Mouse (Mus musculus): ENCODE measurements around the gene Cog2. TPM values are rescaled to one million over a fixed set of nuclear protein-coding genes. Genes with fewer than 3 reads are reported as not detected.
A peak's percentile ranks its signal among the peaks of the same experiment; 100 is the strongest.

Cog2 gene
- polyA plus RNA-seq, 1 experiment from 2014 or later: 43.5 TPM

GRCm38 (mm10) chr8:124555113-124555750 lies 34.7 kb downstream of the Cog2 start:
- Histone ChIP-seq H3K4me3 (no peak overlapping the region), H3K36me3 (peaks cover 28% of the 10 kb centered on the region), H3K9me3 (replicated peaks) (no peaks in the 10 kb centered on the region), H3K4me1 (no peaks in the 10 kb centered on the region), H3K27ac (no peak overlapping the region), H3K27me3 (ENCODE audit: low read depth, poor library complexity, severe bottlenecking) (no peaks in the 10 kb centered on the region)
- DNase-seq (ENCODE audit: low spot score): no peak
- 89% methylated on average over 6 of the region's 7 CpGs for WGBS

DNA sequence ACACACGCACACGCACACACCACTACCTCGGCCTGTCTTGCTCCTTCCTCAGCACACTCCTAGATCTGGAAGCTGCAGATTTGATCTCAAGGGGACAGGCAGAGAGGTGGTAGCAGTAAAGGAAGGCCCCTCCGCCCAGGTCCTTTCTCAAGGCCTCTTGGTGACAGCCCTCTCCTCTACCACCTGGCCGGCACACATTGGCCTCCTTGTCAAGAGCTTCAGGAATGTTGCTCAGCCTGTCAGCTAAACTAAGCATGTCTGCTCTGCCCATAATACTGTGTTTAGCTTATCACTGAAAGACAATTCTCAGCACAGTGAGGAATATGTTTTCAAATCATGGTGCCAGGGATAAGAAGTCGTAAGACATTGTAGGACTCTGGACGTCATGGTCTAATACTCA lies 35.6 kb downstream of the Cog2 start:
- DNase-seq (ENCODE audit: low spot score): no peak
- H3K4me1 ChIP-seq: no peaks in the 10 kb centered on the region
- WGBS: 94% methylated on average over 7 of the region's 7 CpGs

GRCm38 (mm10) chr8:124556658-124557057 lies 36.1 kb downstream of the Cog2 start:
- H3K9me3 ChIP-seq (replicated peaks): no peaks in the 10 kb centered on the region
- H3K4me1 ChIP-seq: no peaks in the 10 kb centered on the region
- WGBS: 92% methylated on average over 13 of the region's 13 CpGs
- no peak overlapping the region for H3K4me3 ChIP-seq
- H3K36me3 ChIP-seq: peaks cover 13% of the 10 kb centered on the region
- H3K27ac ChIP-seq: no peak overlapping the region
- no peaks in the 10 kb centered on the region for H3K27me3 ChIP-seq (ENCODE audit: low read depth, poor library complexity, severe bottlenecking)
- DNase-seq (ENCODE audit: low spot score): no peak

More for the DNA sequence above, 35.6 kb downstream of the Cog2 start:
- H3K4me3 ChIP-seq: no peak overlapping the region
- H3K27ac ChIP-seq: no peak overlapping the region
- no peaks in the 10 kb centered on the region for H3K9me3 ChIP-seq (replicated peaks)
- peaks cover 18% of the 10 kb centered on the region for H3K36me3 ChIP-seq
- no peaks in the 10 kb centered on the region for H3K27me3 ChIP-seq (ENCODE audit: low read depth, poor library complexity, severe bottlenecking)

- 63% methylated on average over 5 of the region's 5 CpGs for WGBS
- Histone ChIP-seq H3K27ac (no peak overlapping the region; the same call in 1 of the 2 replicates), H3K36me3 (peaks cover 5% of the 10 kb centered on the region), H3K4me3 (no peak overlapping the region), H3K9me3 (replicated peaks) (no peaks in the 10 kb centered on the region), H3K4me1 (no peaks in the 10 kb centered on the region), H3K27me3 (ENCODE audit: low read depth, poor library complexity, severe bottlenecking) (peaks cover 5% of the 10 kb centered on the region; the same call in 1 of the 2 replicates)
- DNase-seq (ENCODE audit: low spot score): no peak
Measured at GRCm38 (mm10) chr8:124557476-124557875, 36.9 kb downstream of the Cog2 start.

DNA sequence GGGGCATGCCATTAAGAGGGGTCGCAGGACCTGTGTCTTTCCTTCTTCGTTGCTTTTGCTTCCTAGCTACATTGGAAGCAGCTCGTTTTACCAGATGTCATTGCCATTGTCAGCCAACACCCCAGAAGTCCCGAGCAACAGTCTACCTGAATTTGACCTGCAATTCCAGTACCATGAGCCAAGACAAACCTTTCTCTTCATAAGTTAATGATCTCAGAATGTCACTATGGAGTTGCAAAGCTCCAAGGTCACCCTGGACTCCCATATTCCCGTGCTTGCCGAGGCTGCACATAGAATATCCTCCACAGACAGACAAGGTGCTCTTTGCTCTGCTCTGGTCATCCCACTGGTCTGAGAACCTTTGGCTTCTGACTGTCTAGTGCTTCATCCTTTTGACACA lies 46.6 kb downstream of the Cog2 start:
- no peaks in the 10 kb centered on the region for H3K36me3 ChIP-seq
- H3K4me1 ChIP-seq: peaks cover 4% of the 10 kb centered on the region
- 86% methylated on average over 6 of the region's 6 CpGs for WGBS
- no peak overlapping the region for H3K4me3 ChIP-seq
- no peaks in the 10 kb centered on the region for H3K9me3 ChIP-seq (replicated peaks)
- DNase-seq (ENCODE audit: low spot score): no peak
- peaks cover 7% of the 10 kb centered on the region; the same call in 1 of the 2 replicates for H3K27me3 ChIP-seq (ENCODE audit: low read depth, poor library complexity, severe bottlenecking)
- H3K27ac ChIP-seq: no peak overlapping the region

DNA sequence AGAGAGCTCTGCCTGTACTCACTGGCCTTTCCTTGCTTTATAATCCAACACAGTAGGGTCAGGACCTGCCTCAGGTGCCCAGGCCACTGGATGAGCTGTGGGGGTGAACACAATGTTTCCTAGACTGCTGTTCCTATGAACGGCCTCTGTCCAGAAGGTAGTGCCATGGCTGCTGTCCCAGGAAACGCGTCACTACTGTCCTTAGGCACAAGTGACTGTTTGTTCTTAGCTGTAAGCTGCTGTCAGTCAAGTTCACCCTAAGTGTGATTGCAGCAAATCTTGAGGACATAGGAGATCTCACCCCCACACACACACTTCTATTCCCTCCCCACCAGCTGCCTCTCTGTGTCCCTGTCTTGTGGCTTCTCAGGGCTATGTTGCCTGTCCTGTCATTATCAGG lies 47.0 kb downstream of the Cog2 start:
- no peak for DNase-seq (ENCODE audit: low spot score)
- Histone ChIP-seq H3K9me3 (replicated peaks) (no peaks in the 10 kb centered on the region), H3K4me3 (no peak overlapping the region), H3K27ac (no peak overlapping the region), H3K27me3 (ENCODE audit: low read depth, poor library complexity, severe bottlenecking) (peaks cover 2% of the 10 kb centered on the region; the same call in 1 of the 2 replicates), H3K36me3 (no peaks in the 10 kb centered on the region), H3K4me1 (peaks cover 8% of the 10 kb centered on the region)
- WGBS: 92% methylated on average over 3 of the region's 3 CpGs

DNA sequence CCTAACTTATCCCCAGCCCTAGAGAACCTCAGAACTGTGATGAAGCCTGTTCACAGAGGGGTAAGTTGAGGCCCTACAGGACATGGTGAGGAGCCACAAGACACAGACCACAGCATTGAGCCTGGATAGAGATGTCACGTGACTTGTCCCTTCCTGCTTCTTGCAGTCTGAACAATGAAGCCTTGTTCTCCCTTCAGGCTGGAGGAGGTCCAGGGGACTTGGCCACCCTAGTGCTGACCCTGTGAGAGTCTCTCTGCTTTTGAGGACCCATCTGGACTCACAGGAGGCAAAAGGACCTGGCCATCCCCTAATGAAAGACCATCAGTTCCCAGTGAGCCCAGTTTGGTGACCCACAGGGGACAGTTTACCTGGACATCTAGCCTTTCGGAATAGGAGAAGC lies 48.5 kb downstream of the Cog2 start:
- peaks cover 20% of the 10 kb centered on the region for H3K4me1 ChIP-seq
- no peaks in the 10 kb centered on the region for H3K27me3 ChIP-seq (ENCODE audit: low read depth, poor library complexity, severe bottlenecking)
- no peaks in the 10 kb centered on the region for H3K36me3 ChIP-seq
- peak overlapping the region; percentile 46; the same call in 1 of the 2 replicates for H3K27ac ChIP-seq
- 85% methylated on average over 2 of the region's 2 CpGs for WGBS
- H3K9me3 ChIP-seq (replicated peaks): no peaks in the 10 kb centered on the region
- DNase-seq (ENCODE audit: low spot score): no peak
- no peak overlapping the region for H3K4me3 ChIP-seq

DNA sequence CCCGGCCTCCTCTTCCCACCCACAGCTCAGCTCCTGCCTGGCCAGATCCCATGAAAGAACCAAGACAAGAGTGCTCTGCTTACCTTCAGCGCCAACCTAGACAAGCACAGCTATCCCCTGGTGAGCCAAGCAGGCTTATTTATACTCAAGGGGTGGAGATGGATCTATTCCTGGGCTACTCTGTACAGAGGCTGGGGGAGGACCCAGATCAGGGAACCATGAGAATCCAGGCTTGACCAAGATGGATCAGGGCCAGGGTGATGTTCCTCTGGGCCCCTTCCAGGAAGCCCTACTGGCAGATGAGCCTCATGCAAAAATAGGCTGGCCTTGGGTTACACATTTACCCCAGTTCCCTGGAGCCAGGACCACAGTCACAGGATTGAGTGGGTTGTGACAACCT lies 49.0 kb downstream of the Cog2 start, which contains the start of gene Agt:
Gene Agt, minus strand, starts transcription at position 114 of the 400 bp plus-strand sequence.
- Histone ChIP-seq H3K36me3 (no peaks in the 10 kb centered on the region), H3K4me3 (no peak within 1 kb of the TSS), H3K9me3 (replicated peaks) (no peaks in the 10 kb centered on the region), H3K27ac (peak within 1 kb of the TSS; percentile 46; the same call in 1 of the 2 replicates), H3K4me1 (peaks cover 20% of the 10 kb centered on the region), H3K27me3 (ENCODE audit: low read depth, poor library complexity, severe bottlenecking) (no peaks in the 10 kb centered on the region)
- no peak for DNase-seq (ENCODE audit: low spot score)
- WGBS: 93% methylated on average over 2 of the region's 2 CpGs

DNA sequence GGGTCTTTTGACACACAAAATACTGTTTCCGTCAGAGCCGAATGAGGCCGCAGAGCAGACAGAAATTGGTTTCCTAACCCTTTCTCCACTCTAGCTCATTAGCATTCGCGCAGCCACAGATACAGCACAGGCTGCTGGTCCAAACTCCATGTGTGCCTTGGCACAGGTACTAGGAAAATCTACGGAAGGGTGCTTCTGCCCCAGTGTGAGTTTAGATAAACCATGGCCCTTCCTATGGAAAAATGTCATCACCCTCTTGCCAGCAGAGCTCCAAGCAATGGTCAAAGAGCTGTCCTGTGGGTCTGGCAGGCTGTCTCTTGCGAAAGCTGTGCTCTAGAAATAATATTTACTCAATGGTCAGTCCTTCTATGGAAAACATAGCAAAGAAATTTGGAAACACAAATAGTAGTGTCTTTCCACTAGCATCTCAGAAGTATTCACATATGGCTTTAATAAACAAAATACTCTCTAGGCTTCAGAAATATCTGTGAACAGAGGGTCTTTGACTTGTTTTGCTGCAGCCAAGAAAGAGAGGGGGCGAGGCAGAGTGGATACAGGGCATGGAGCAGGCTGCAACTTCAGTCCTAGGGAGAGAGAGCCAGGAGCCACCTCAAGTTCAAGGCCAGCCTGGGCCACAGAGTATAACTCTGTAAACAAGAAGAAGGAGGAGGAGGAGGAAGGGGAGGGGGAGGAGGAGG lies 51.3 kb downstream of the Cog2 start:
- no peak for DNase-seq (ENCODE audit: low spot score)
- no peak overlapping the region for H3K27ac ChIP-seq
- no peaks in the 10 kb centered on the region for H3K27me3 ChIP-seq (ENCODE audit: low read depth, poor library complexity, severe bottlenecking)
- H3K36me3 ChIP-seq: no peaks in the 10 kb centered on the region
- 80% methylated on average over 8 of the region's 8 CpGs for WGBS
- peaks cover 20% of the 10 kb centered on the region for H3K4me1 ChIP-seq
- no peaks in the 10 kb centered on the region for H3K9me3 ChIP-seq (replicated peaks)
- H3K4me3 ChIP-seq: no peak overlapping the region

GRCm38 (mm10) chr8:124572430-124572775 lies 51.8 kb downstream of the Cog2 start:
- Histone ChIP-seq H3K36me3 (no peaks in the 10 kb centered on the region), H3K9me3 (replicated peaks) (no peaks in the 10 kb centered on the region), H3K27ac (no peak overlapping the region), H3K4me1 (peaks cover 20% of the 10 kb centered on the region), H3K27me3 (ENCODE audit: low read depth, poor library complexity, severe bottlenecking) (no peaks in the 10 kb centered on the region), H3K4me3 (no peak overlapping the region)
- DNase-seq (ENCODE audit: low spot score): no peak

GRCm38 (mm10) chr8:124573552-124574340 lies 53.2 kb downstream of the Cog2 start:
- H3K9me3 ChIP-seq (replicated peaks): no peaks in the 10 kb centered on the region
- peak overlapping the region; percentile 76 for H3K27ac ChIP-seq
- WGBS: 66% methylated on average over 15 of the region's 15 CpGs
- peaks cover 20% of the 10 kb centered on the region for H3K4me1 ChIP-seq
- no peak overlapping the region for H3K4me3 ChIP-seq
- no peaks in the 10 kb centered on the region for H3K27me3 ChIP-seq (ENCODE audit: low read depth, poor library complexity, severe bottlenecking)
- peak; percentile 93 for DNase-seq (ENCODE audit: low spot score)
- H3K36me3 ChIP-seq: no peaks in the 10 kb centered on the region

- DNase-seq (ENCODE audit: low spot score): no peak
- Histone ChIP-seq H3K36me3 (no peaks in the 10 kb centered on the region), H3K4me3 (no peak within 1 kb of the TSS), H3K4me1 (peaks cover 17% of the 10 kb centered on the region), H3K9me3 (replicated peaks) (no peaks in the 10 kb centered on the region), H3K27me3 (ENCODE audit: low read depth, poor library complexity, severe bottlenecking) (no peaks in the 10 kb centered on the region), H3K27ac (no peak within 1 kb of the TSS)
- WGBS: 92% methylated on average over 8 of the region's 8 CpGs
Measured at GRCm38 (mm10) chr8:124575811-124576210, 55.2 kb downstream of the Cog2 start, which contains the start of gene Capn9. TSS of gene Capn9 (plus strand) at chr8:124576111.

DNA sequence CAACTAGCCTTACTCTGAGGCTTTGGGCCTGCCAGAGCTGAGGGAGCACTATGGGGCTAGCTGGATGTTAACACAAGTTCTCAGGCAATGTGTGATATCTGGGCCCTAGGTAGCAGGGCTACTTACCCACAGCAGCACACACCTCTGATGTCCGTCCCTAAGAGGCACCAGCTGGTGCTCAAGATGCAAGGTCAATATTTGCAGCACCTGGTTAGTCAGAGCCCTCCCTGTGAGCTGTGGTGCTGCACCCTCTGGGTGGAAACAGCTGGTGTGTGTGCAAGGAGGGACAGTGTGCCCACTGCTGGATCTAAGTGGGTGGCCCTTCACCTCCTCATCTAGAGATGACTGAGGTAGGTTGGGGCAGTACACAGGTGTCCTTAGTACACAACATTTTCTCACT lies 56.2 kb downstream of the Cog2 start:
- 81% methylated on average over 1 of the region's 1 CpGs for WGBS
- no peaks in the 10 kb centered on the region for H3K9me3 ChIP-seq (replicated peaks)
- no peaks in the 10 kb centered on the region for H3K36me3 ChIP-seq

More for the DNA sequence above, 56.2 kb downstream of the Cog2 start:
- H3K27ac ChIP-seq: no peak overlapping the region
- H3K4me3 ChIP-seq: no peak overlapping the region
- DNase-seq (ENCODE audit: low spot score): no peak
- H3K27me3 ChIP-seq (ENCODE audit: low read depth, poor library complexity, severe bottlenecking): no peaks in the 10 kb centered on the region
- H3K4me1 ChIP-seq: peaks cover 17% of the 10 kb centered on the region
